Mouse (Mus musculus): ENCODE results near the gene Gm49405.

DNA sequence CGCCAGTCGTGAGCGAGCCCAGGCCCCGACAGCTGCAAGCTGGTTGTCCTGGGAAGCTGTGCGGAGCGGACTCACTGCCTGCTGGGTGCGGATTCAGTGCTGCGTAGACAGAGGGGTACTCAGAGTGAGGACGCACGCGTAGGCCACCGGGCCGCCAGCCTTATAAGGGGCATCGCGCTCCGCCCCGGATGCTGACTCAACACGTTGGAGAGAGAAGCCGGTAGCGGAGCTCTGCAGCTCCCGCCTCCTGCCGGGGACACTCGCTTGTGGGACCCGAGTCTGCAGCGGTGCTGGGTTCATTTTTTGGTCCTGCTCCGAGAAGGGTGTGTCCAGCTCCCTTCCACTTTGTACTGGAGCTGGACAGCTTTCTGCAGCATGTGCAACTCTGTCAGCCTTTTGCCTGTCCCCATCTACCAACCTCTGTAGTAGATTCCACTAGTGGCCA is 37.4 kb downstream of the Gm49405 start, which contains the start of gene Gstp1:
- TF ChIP-seq CTCF (IDR thresholded peaks at IDR 0.05 in 2 of 3, conservative IDR thresholded peaks at IDR 0.05 in 1 of 3; ENCODE audit: control insufficient read depth in 1 of 3, insufficient read depth in 1 of 3, low read depth in 2 of 3, low read length in 3 of 3, poor library complexity in 1 of 3, severe bottlenecking in 1 of 3), result peak in 1 of 3 experiments; percentile 5; a peak in 1 of 6 replicates
- TF ChIP-seq POLR2A (IDR thresholded peaks at IDR 0.05; ENCODE audit: control insufficient read depth in 1 of 2, insufficient read depth in 1 of 2, low read depth in 1 of 2, low read length in 2 of 2, poor library complexity in 1 of 2), result peak; percentile 93 to 98
- TF ChIP-seq GABPA (IDR thresholded peaks at IDR 0.05; ENCODE audit: low read depth, low read length), result no peak

Data from MEL (cell line).